Mouse (Mus musculus) intestine, embryonic 15.5 days (tissue): Measurements from ENCODE around the gene Smco3. TPM values are rescaled to one million over a fixed set of nuclear protein-coding genes. Genes with fewer than 3 reads are reported as not detected.

Experiments
- ATAC-seq: fragments of 200-750 bp; cut with Nextera tagmentation; 2 replicates; pipeline ENCODE4 v1.8.0; 2017; ENCODE audit warnings: moderate TSS enrichment, moderate library complexity
- H3K27ac ChIP-seq: fragments of 300-500 bp; sonication (generic); 2 replicates; pipeline ENCODE4 v1.5.1; 2015; ENCODE audit warnings: mild to moderate bottlenecking, inconsistent platforms
- H3K27me3 ChIP-seq: fragments of 300-500 bp; sonication (generic); replicated peaks from 2 replicates; pipeline ENCODE4 v1.6.1; 2015; ENCODE audit warnings: inconsistent platforms
- H3K36me3 ChIP-seq: fragments of 300-500 bp; sonication (generic); 2 replicates; pipeline ENCODE4 v1.6.1; 2015; ENCODE audit warnings: inconsistent platforms
- H3K4me1 ChIP-seq: fragments of 300-500 bp; sonication (generic); replicated peaks from 2 replicates; pipeline ENCODE4 v1.6.1; 2015; ENCODE audit warnings: inconsistent platforms
- H3K4me2 ChIP-seq: fragments of 300-500 bp; sonication (generic); replicated peaks from 2 replicates; pipeline ENCODE4 v1.6.1; 2015; ENCODE audit warnings: mild to moderate bottlenecking, inconsistent platforms
- H3K4me3 ChIP-seq: fragments of 300-500 bp; sonication (generic); replicated peaks from 2 replicates; pipeline ENCODE4 v1.5.1; 2015; ENCODE audit warnings: inconsistent platforms
- H3K9ac ChIP-seq: fragments of 300-500 bp; sonication (generic); 2 replicates; pipeline ENCODE4 v1.6.1; 2015; ENCODE audit warnings: inconsistent platforms
- H3K9me3 ChIP-seq: fragments of 300-500 bp; sonication (generic); 2 replicates; pipeline ENCODE4 v1.6.1; 2016; ENCODE audit warnings: inconsistent platforms
- WGBS: fragments of 180-500 bp; shearing (Covaris S2); methylation state at CpG from one replicate; pipeline ENCODE4 v1.1.7; 2015; 5-methylcytosine and 5-hydroxymethylcytosine counted together
- polyA plus RNA-seq: library from polyadenylated mRNA; unstranded; fragments of >200 nt; fragmentation: Nextera tagmentation; extraction: Ambion mirVana; gene quantifications from 2 replicates; pipeline ENCODE4 v1.2.1, GENCODE M21; 2015

Smco3 gene
- polyA plus RNA-seq, 1 experiment from 2014 or later = 3.4 TPM

DNA sequence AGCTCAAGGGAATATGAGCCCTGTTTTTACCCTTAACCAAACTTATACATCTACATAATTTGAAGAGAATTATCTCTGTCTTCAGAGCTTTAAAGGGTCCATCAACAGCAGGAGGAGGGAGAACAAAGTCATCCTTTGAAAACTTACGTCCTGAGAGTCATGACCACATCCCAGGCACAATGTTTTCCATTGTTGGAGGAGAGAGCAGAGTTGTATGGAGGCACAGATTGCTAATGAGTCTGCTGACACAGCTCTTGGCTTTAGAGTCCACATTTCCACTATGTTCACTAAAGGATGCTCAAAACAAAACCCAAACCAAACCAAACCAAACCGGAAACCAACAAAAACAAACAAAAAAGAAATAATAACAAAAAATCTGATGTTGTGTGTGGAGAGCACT is 9.7 kb upstream of the Smco3 start:
- Histone ChIP-seq H3K27ac (no peak overlapping the region), H3K27me3 (no peaks in the 10 kb centered on the region), H3K4me3 (no peak overlapping the region), H3K4me2 (no peak overlapping the region), H3K36me3 (no peaks in the 10 kb centered on the region), H3K9me3 (no peaks in the 10 kb centered on the region), H3K9ac (no peak overlapping the region), H3K4me1 (no peaks in the 10 kb centered on the region)
- ATAC-seq = no peak
- 71% methylated on average over 2 of the region's 2 CpGs for WGBS

DNA sequence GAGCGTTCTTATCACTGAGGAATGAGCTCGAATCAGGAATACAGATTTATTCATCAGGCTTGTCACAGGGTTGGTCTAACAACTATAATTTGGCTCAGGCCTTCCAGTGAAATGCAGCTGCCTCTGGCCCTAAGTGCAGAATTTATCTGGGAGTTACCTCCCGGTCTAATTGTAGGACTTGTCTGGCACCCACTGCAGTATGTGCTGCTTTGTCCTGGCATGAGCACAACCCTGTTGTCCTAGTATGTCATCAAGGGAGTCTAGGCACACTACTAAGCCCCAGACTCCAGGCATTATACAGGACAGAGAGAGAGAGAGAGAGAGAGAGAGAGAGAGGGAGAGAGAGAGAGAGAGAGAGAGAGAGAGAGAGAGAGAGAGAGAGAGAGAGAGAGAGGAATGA is 2.1 kb upstream of the Smco3 start:
- H3K9me3 ChIP-seq = no peaks in the 10 kb centered on the region
- 83% methylated on average over 3 of the region's 3 CpGs for WGBS
- H3K27me3 ChIP-seq = no peaks in the 10 kb centered on the region
- no peak overlapping the region for H3K27ac ChIP-seq
- ATAC-seq = no peak
- no peak overlapping the region for H3K4me3 ChIP-seq
- H3K36me3 ChIP-seq = no peaks in the 10 kb centered on the region
- H3K9ac ChIP-seq = no peak overlapping the region
- H3K4me1 ChIP-seq = no peaks in the 10 kb centered on the region
- H3K4me2 ChIP-seq = no peak overlapping the region

DNA sequence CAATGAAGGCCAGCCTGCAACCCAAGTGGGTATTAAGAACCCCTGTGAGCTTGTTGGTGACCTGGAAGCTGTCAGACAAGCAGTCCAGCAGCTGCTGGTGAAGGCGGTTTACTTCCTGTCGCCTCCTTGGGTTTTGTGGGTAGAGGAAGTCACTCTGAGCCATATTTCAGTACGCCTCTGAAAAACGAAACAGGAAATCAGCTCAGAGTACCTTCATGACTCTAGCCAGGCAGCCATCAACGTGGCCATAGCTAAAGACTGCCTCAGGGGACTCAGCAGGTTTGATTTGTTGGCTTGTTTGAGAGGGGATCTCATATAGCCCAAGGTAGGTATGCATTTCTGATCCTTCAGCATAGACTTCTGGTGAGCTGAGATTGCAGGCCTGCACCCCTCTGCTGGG is 3.5 kb downstream of the Smco3 start:
- Histone ChIP-seq H3K4me2 (no peak overlapping the region), H3K4me1 (peaks cover 3% of the 10 kb centered on the region; the same call in 1 of the 2 replicates), H3K4me3 (no peak overlapping the region), H3K36me3 (no peaks in the 10 kb centered on the region), H3K27ac (no peak overlapping the region), H3K27me3 (no peaks in the 10 kb centered on the region), H3K9ac (no peak overlapping the region), H3K9me3 (no peaks in the 10 kb centered on the region)
- ATAC-seq = no peak
- 68% methylated on average over 5 of the region's 5 CpGs for WGBS

DNA sequence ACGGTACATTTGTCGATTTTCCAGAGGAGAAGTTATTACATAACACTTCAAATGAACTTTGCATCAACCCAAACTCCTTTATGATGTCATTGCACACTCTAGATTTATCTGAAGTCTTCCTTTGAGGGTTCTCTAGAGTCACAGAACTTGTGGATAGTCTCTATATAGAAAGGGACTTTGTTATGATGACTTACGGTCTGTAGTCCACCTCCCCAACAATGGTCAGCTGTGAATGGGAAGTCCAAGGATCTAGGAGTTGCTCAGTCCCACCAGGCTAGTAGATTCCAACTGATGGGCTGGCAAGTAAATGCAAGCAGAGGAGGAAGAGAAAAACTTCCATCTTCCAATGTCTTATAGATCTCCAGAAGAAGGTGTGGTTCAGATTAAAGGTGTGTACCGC is 6.6 kb downstream of the Smco3 start:
- WGBS = 30% methylated on average over 4 of the region's 4 CpGs
- Histone ChIP-seq H3K9me3 (no peaks in the 10 kb centered on the region), H3K27me3 (no peaks in the 10 kb centered on the region), H3K36me3 (peaks cover 6% of the 10 kb centered on the region; the same call in 1 of the 2 replicates), H3K4me1 (peaks cover 3% of the 10 kb centered on the region; the same call in 1 of the 2 replicates), H3K4me3 (peak overlapping the region; percentile 44), H3K4me2 (peak overlapping the region; percentile 54), H3K9ac (no peak overlapping the region), H3K27ac (peak overlapping the region; percentile 51; the same call in 1 of the 2 replicates)
- no peak for ATAC-seq

DNA sequence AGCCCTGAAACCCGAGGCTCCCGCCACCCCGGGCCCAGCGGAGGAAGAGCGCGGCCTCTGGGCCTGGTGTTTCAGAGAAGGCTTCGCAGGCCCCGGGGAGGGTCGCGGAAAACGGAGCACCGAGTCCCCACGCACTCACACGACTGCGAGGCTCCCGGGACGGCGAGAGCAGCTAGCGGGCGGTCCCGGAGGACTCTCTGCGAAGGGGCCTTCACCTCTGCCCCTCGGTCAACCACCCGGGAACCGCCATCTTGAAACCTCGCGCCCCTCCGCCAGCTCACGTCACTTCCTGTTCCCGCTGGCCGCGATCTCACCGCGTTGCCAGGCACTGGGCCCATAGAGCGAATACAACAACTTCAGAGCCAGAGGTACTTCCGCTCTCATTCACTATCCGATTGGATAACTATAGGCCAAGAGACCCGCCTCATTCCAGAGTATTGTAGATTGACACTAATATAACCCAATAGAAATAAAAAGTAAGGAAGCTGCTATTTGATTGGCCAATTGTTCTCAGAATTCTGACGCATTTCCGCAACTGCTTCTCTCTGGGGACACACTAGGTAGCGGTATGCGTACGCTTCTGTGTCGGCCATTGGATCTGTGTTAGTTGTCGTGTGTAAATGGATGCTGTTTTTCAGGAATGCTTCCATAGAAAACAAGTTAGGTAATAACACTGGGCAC is 7.2 kb downstream of the Smco3 start, which contains the start of gene Wbp11:
TSS of gene Wbp11 (minus strand) at position 353 of the 681 bp plus-strand sequence.
- Histone ChIP-seq H3K36me3 (peaks cover 7% of the 10 kb centered on the region; the same call in 1 of the 2 replicates), H3K4me1 (peaks cover 3% of the 10 kb centered on the region; the same call in 1 of the 2 replicates), H3K27me3 (no peaks in the 10 kb centered on the region), H3K4me2 (peak within 1 kb of the TSS; percentile 74), H3K27ac (peak within 1 kb of the TSS; percentile 80), H3K9me3 (no peaks in the 10 kb centered on the region), H3K9ac (peak within 1 kb of the TSS; percentile 98), H3K4me3 (peak within 1 kb of the TSS; percentile 98)
- ATAC-seq = peak; percentile 100
- WGBS = under 1% methylated on average over 45 of the region's 45 CpGs

DNA sequence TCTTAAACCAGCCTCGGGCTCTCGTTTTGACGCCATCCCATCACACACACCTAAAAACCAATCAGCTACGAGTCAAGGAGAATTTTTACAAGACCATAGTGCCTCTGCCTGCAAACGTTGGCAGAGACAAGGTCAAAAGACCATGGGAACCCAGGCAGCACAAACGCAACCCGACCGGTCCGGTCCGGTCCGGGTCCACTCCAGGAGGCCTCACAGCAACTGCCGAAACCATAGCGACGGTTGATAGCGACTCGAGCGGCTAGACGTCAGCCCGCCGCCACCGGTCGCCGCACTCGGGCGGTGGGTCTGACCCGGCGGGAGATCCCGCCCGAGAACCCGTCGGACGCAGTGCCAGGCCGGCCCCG is 7.8 kb downstream of the Smco3 start, which contains the start of gene BC049715:
TSS of gene BC049715 (plus strand) at position 111 of the 365 bp plus-strand sequence.
- Histone ChIP-seq H3K36me3 (peaks cover 12% of the 10 kb centered on the region), H3K9ac (peak within 1 kb of the TSS; percentile 98), H3K9me3 (no peaks in the 10 kb centered on the region), H3K4me2 (peak within 1 kb of the TSS; percentile 74), H3K27me3 (no peaks in the 10 kb centered on the region), H3K4me3 (peak within 1 kb of the TSS; percentile 98), H3K27ac (peak within 1 kb of the TSS; percentile 80), H3K4me1 (peaks cover 3% of the 10 kb centered on the region; the same call in 1 of the 2 replicates)
- WGBS = under 1% methylated on average over 34 of the region's 34 CpGs
- no peak for ATAC-seq

DNA sequence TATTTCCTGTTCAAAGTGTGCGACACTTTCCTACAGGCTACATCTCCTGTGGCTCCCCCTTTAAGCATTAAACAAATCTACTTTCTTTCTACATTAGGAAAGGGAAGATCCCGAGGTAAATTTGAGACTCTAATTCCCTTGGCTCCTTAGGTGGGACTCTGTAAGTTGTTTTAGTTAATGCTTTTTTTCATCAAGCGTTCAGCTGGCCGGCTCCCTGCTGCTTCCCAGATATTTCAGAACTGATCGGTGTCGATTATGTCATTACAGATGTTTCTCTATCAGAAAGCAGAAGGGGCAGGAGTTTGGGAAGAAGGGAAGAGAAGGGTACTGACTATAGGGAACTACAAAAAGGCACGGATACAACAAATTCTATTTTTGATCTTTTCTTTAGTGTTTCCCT is 8.1 kb downstream of the Smco3 start:
- Histone ChIP-seq H3K27ac (no peak overlapping the region), H3K4me1 (peaks cover 3% of the 10 kb centered on the region; the same call in 1 of the 2 replicates), H3K9ac (peak overlapping the region; percentile 98), H3K27me3 (no peaks in the 10 kb centered on the region), H3K9me3 (no peaks in the 10 kb centered on the region), H3K36me3 (peaks cover 16% of the 10 kb centered on the region), H3K4me2 (peak overlapping the region; percentile 74), H3K4me3 (peak overlapping the region; percentile 98)
- ATAC-seq = no peak
- WGBS = 20% methylated on average over 7 of the region's 7 CpGs

DNA sequence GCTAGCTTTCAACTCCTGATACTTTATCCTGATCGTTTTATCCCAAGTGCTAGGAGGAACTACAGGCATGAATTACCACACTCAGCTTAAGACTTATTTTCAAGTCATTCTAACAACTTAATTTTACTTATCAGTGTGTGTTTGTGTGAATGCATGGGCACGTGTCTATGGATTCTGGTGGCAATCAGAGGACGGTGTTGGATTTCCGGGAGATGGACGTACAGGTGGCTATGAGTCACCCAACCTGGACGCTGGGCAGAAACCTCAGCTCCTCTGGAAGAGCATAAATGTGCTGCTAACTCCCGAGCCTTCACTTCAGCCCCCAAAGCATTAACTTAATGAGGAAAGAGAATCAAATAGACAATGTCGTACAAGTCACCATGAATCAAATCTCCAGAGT is 10.3 kb downstream of the Smco3 start:
- Histone ChIP-seq H3K27ac (no peak overlapping the region), H3K9ac (no peak overlapping the region), H3K4me1 (peaks cover 3% of the 10 kb centered on the region; the same call in 1 of the 2 replicates), H3K9me3 (no peaks in the 10 kb centered on the region), H3K36me3 (peaks cover 36% of the 10 kb centered on the region), H3K27me3 (no peaks in the 10 kb centered on the region), H3K4me2 (no peak overlapping the region), H3K4me3 (no peak overlapping the region)
- WGBS = 91% methylated on average over 8 of the region's 8 CpGs
- no peak for ATAC-seq

DNA sequence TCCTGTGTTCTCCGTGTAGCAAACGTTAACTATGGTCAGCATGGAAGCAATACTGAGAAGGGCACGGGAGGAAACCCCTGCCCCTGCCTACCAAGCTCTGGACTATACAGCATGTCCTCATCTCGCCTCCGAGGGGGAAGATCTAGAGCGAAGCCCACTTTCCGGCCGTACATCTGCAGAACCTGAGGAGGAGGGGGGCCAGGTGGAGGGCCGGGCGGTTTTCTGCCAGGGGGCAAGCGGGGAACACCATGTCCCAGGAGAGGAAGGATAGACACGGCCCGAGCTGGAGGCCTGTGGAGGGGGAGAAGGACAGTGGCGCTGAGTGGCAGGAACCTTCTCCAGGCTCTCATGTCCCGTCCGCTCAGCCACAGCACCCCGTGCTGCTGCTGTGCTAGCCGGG is 14.2 kb downstream of the Smco3 start:
- no peak for ATAC-seq
- 92% methylated on average over 18 of the region's 18 CpGs for WGBS
- H3K27me3 ChIP-seq = no peaks in the 10 kb centered on the region
- H3K27ac ChIP-seq = no peak overlapping the region
- H3K9ac ChIP-seq = no peak overlapping the region
- no peak overlapping the region for H3K4me2 ChIP-seq
- no peaks in the 10 kb centered on the region for H3K9me3 ChIP-seq
- H3K4me1 ChIP-seq = no peaks in the 10 kb centered on the region
- H3K36me3 ChIP-seq = peaks cover 60% of the 10 kb centered on the region
- H3K4me3 ChIP-seq = no peak overlapping the region

DNA sequence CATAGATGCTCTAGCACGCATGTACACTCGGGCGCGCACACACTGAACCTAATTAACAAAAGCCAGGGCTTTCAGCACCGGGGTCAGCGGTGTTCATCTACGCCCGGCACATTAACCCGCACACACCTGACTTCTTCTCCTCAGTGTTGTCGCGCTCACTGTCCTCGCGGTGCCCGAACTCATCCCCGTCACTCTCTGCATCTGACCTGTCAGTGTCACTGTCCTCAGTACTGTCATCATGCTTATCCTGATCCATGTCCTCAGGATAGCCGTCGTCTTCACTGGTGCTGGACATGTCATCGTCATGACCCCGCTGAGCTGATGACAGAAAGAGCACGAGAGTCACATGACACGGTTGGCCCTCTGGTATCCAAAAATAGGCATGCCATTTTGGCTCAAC is 14.9 kb downstream of the Smco3 start:
- no peak for ATAC-seq
- Histone ChIP-seq H3K9ac (no peak overlapping the region), H3K27ac (no peak overlapping the region), H3K4me2 (no peak overlapping the region), H3K4me1 (no peaks in the 10 kb centered on the region), H3K27me3 (no peaks in the 10 kb centered on the region), H3K36me3 (peaks cover 67% of the 10 kb centered on the region), H3K4me3 (no peak overlapping the region), H3K9me3 (no peaks in the 10 kb centered on the region)
- WGBS = 96% methylated on average over 21 of the region's 21 CpGs

DNA sequence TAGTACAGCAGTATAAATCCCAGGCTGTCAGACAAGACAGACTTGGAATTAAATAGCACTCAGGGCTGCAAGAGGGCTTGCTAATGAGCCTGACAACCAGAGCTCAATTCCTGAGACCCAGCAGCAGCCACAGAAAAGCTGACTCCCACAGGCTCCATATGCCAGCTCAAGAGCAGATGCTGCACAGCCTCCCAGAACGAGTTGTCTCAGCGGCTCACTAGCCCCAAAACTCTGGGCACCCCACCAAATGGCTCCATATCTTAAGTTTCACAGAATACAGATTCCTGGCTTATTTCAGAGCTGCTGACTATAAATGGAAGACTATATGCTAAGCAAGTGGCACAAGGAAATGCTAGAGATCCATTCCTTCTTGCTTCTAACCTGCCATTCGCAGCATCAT is 17.7 kb downstream of the Smco3 start:
- no peak overlapping the region for H3K27ac ChIP-seq
- ATAC-seq = no peak

DNA sequence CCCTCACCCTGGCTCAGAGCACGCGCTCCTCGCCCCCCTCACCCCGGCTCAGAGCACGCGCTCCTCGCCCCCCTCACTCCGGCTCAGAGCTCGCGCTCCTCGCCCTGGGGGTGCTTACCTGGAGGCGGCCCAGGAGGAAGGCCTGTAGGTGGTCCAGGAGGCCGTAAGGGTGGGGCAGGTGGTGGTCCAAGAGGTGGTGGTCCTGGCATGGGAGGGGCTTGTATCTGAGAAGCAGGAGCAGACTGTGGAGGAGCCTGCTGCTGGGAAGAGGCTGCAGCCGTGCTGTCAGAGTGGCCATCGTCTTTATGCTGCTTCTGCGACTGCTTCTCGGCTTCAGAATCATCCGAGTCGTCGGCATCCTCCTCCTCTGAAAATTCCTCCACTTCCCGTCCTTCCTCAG is 18.4 kb downstream of the Smco3 start:
- H3K27me3 ChIP-seq = no peaks in the 10 kb centered on the region
- H3K27ac ChIP-seq = no peak overlapping the region
- no peak overlapping the region for H3K9ac ChIP-seq
- H3K4me2 ChIP-seq = no peak overlapping the region
- ATAC-seq = no peak
- no peaks in the 10 kb centered on the region; the same call in 1 of the 2 replicates for H3K4me1 ChIP-seq
- WGBS = 93% methylated on average over 21 of the region's 21 CpGs
- H3K9me3 ChIP-seq = no peaks in the 10 kb centered on the region
- no peak overlapping the region for H3K4me3 ChIP-seq
- peaks cover 59% of the 10 kb centered on the region for H3K36me3 ChIP-seq

More for the DNA sequence above, 17.7 kb downstream of the Smco3 start:
- H3K9me3 ChIP-seq = no peaks in the 10 kb centered on the region
- H3K36me3 ChIP-seq = peaks cover 65% of the 10 kb centered on the region
- no peak overlapping the region for H3K4me2 ChIP-seq
- H3K4me3 ChIP-seq = no peak overlapping the region
- 93% methylated on average over 3 of the region's 3 CpGs for WGBS
- H3K9ac ChIP-seq = no peak overlapping the region
- H3K4me1 ChIP-seq = no peaks in the 10 kb centered on the region; the same call in 1 of the 2 replicates
- H3K27me3 ChIP-seq = no peaks in the 10 kb centered on the region

DNA sequence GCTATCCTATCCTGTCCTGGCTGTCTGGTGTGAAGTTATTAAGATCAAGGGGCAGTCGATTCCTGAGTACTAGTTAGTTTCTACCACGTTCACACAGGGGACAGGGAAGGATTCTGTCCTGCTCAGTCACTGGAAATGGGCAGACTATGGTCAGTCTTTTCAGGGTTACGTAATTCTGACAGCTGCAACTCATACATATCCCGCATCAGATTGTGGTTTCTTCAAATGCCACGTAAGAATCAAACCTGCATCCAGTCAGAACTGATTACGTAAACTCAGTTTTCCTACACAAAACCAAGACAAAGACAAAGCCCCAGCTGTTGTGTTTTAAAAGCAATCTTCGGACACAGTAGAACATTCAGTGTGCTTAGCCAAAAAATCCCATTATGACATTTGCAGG is 19.9 kb downstream of the Smco3 start:
- ATAC-seq = no peak
- whole genome bisulfite sequencing = 96% methylated on average over 7 of the region's 7 CpGs
- H3K4me3 ChIP-seq = no peak overlapping the region
- no peaks in the 10 kb centered on the region for H3K9me3 ChIP-seq
- H3K4me1 ChIP-seq = peaks cover 6% of the 10 kb centered on the region; the same call in 1 of the 2 replicates
- H3K27me3 ChIP-seq = no peaks in the 10 kb centered on the region
- H3K9ac ChIP-seq = no peak overlapping the region
- no peak overlapping the region for H3K4me2 ChIP-seq
- peaks cover 44% of the 10 kb centered on the region for H3K36me3 ChIP-seq
- no peak overlapping the region for H3K27ac ChIP-seq
